Mouse (Mus musculus) heart, postnatal 0 days (tissue): ENCODE measurements around the gene Kdsr.

Experiments
- CTCF ChIP-seq: IDR thresholded peaks from 2 replicates; pipeline ENCODE4 v1.5.1; 2016; ENCODE audit warnings: antibody characterized with exemption, control low read depth, low read depth
- EP300 ChIP-seq: IDR thresholded peaks from 2 replicates; pipeline ENCODE4 v1.6.1; 2016; ENCODE audit warnings: antibody characterized with exemption, low read depth

DNA sequence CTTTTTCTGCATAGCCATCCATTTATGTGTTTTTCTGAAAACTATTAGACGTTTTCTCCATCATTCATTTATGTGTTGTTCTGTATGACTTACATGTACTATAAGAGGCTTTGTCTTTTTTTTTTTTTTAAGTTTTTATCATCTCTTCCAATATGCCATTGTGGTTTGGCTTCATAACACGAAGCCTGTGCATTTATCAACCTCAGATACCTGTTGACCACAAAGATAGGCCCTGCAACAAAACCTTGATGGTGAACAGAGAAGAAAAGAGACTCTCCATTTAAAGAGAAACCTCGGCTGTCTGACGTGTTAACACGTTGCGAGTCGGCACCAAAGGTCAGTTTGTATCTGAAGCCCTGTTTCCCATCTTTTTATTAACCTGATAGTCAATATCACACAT is 49.3 kb downstream of the Kdsr start:
- no peak for TF ChIP-seq CTCF
- TF ChIP-seq EP300: no peak
